Mouse (Mus musculus) CH12.LX (cell line): ENCODE results near the gene Ppm1j. TPM values are rescaled to one million over a fixed set of nuclear protein-coding genes. Genes with fewer than 3 reads are reported as not detected.
"Not testable (repeated sequence)": the region's sequence is repeated elsewhere in the genome, so short reads cannot be mapped to it uniquely, and the experiment has no call there.

Source experiments
- DNase-seq: peaks from one replicate; pipeline ENCODE4 v3.0.0-alpha.2; 2013; ENCODE audit errors: extremely low read depth
- H3K27ac ChIP-seq: 2 replicates; pipeline ENCODE4 v1.5.1; 2012; ENCODE audit warnings: low read depth, mild to moderate bottlenecking, control low read depth, moderate library complexity; ENCODE audit not compliant: insufficient read depth
- H3K27me3 ChIP-seq: replicated peaks from 2 replicates; pipeline ENCODE3; 2012; ENCODE audit warnings: inconsistent platforms
- H3K36me3 ChIP-seq, 2 experiments: replicated peaks in 1 of 2; 2 replicates each; pipeline versions ENCODE3 to v1.6.1; 2012; ENCODE audit warnings: inconsistent platforms in 1 of 2, low read length in 1 of 2, mild to moderate bottlenecking in 1 of 2, mixed read lengths in 1 of 2, moderate library complexity in 1 of 2; ENCODE audit not compliant: control insufficient read depth in 1 of 2, insufficient read depth in 1 of 2
- H3K4me1 ChIP-seq, 2 experiments: 2 replicates each; pipeline ENCODE4 v1.6.1; 2012; ENCODE audit warnings: inconsistent platforms in 1 of 2, moderate library complexity in 1 of 2; ENCODE audit not compliant: insufficient read depth in 2 of 2, control insufficient read depth in 1 of 2
- H3K4me2 ChIP-seq: 2 replicates; pipeline ENCODE4 v1.6.1; 2012; ENCODE audit warnings: low read depth, mild to moderate bottlenecking, control low read depth; ENCODE audit not compliant: poor library complexity, insufficient read depth, severe bottlenecking
- H3K4me3 ChIP-seq, 3 experiments: fragments of 150-350 bp in 1 of 3; sonication (generic) in 1 of 3; replicated peaks in 1 of 3; 2 replicates each; pipeline versions ENCODE3 to v1.5.1; 2011 to 2012; ENCODE audit warnings: low read depth in 2 of 3, low read length in 2 of 3, mild to moderate bottlenecking in 2 of 3, moderate library complexity in 2 of 3, control low read depth in 1 of 3, improper control_type of control experiment in 1 of 3, inconsistent platforms in 1 of 3, mixed read lengths in 1 of 3; ENCODE audit not compliant: poor library complexity in 1 of 3
- H3K79me2 ChIP-seq: replicated peaks from 2 replicates; pipeline ENCODE4 v1.6.1; 2012; ENCODE audit warnings: mild to moderate bottlenecking, moderate library complexity; ENCODE audit not compliant: control insufficient read depth, poor library complexity, insufficient read depth, severe bottlenecking; ENCODE audit errors: extremely low read depth
- H3K9ac ChIP-seq: 2 replicates; pipeline ENCODE4 v1.6.1; 2012; ENCODE audit warnings: low read depth, mild to moderate bottlenecking, control low read depth, moderate library complexity; ENCODE audit not compliant: insufficient read depth
- H3K9me3 ChIP-seq: replicated peaks from 2 replicates; pipeline ENCODE3; 2012; ENCODE audit warnings: low read length, inconsistent platforms, mixed read lengths
- BHLHE40 ChIP-seq: IDR thresholded peaks from 2 replicates; pipeline ENCODE4 v1.6.1; 2011; ENCODE audit warnings: mild to moderate bottlenecking, low read depth, low read length, improper control_type of control experiment
- CHD1 ChIP-seq: IDR thresholded peaks from 2 replicates; pipeline ENCODE4 v1.6.1; 2012; ENCODE audit warnings: low read depth, low read length, improper control_type of control experiment, inconsistent platforms
- CTCF ChIP-seq, 2 experiments: IDR thresholded peaks in 1 of 2; conservative IDR thresholded peaks in 1 of 2; 2 replicates each; pipeline ENCODE4 v1.5.1; 2011 to 2012; ENCODE audit warnings: low read depth in 2 of 2, low read length in 2 of 2, improper control_type of control experiment in 1 of 2, inconsistent platforms in 1 of 2, mild to moderate bottlenecking in 1 of 2, moderate library complexity in 1 of 2
- IRF4 ChIP-seq: IDR thresholded peaks from 2 replicates; pipeline ENCODE4 v1.6.1; 2014; ENCODE audit warnings: low read depth, mild to moderate bottlenecking, inconsistent platforms, low read length, improper control_type of control experiment
- MAX ChIP-seq: IDR thresholded peaks from 2 replicates; pipeline ENCODE4 v1.6.1; 2011; ENCODE audit warnings: low read length, improper control_type of control experiment
- MEF2A ChIP-seq: IDR thresholded peaks from 2 replicates; pipeline ENCODE4 v1.6.1; 2014; ENCODE audit warnings: low read depth, mild to moderate bottlenecking, inconsistent platforms, low read length, improper control_type of control experiment, borderline replicate concordance
- MYC ChIP-seq: IDR thresholded peaks from 2 replicates; pipeline ENCODE4 v1.6.1; 2011; ENCODE audit warnings: low read depth, mild to moderate bottlenecking, improper control_type of control experiment, low read length
- PAX5 ChIP-seq: IDR thresholded peaks from 2 replicates; pipeline ENCODE4 v1.6.1; 2012; ENCODE audit warnings: low read length, inconsistent platforms, mixed read lengths
- RAD21 ChIP-seq: IDR thresholded peaks from 2 replicates; pipeline ENCODE4 v1.6.1; 2011; ENCODE audit warnings: low read depth, mild to moderate bottlenecking, low read length, improper control_type of control experiment, moderate library complexity
- SIN3A ChIP-seq: IDR thresholded peaks from 2 replicates; pipeline ENCODE4 v1.6.1; 2012; ENCODE audit warnings: low read length, improper control_type of control experiment, inconsistent platforms
- SMC3 ChIP-seq: IDR thresholded peaks from 2 replicates; pipeline ENCODE4 v1.6.1; 2011; ENCODE audit warnings: low read depth, low read length, improper control_type of control experiment
- TBP ChIP-seq: conservative IDR thresholded peaks from 2 replicates; pipeline ENCODE4 v1.6.1; 2011; ENCODE audit warnings: low read depth, low read length, improper control_type of control experiment
- TCF12 ChIP-seq: IDR thresholded peaks from 2 replicates; pipeline ENCODE4 v1.6.1; 2014; ENCODE audit warnings: low read depth, mild to moderate bottlenecking, inconsistent platforms, low read length, improper control_type of control experiment
- USF1 ChIP-seq: IDR thresholded peaks from 2 replicates; pipeline ENCODE4 v1.6.1; 2014; ENCODE audit warnings: low read depth, mild to moderate bottlenecking, inconsistent platforms, low read length, improper control_type of control experiment
- ZC3H11A ChIP-seq: IDR thresholded peaks from 2 replicates; pipeline ENCODE4 v1.6.1; 2012; ENCODE audit warnings: low read depth, mild to moderate bottlenecking, inconsistent platforms, low read length, improper control_type of control experiment
- dilution Hi-C: fragments of 300-500 bp; cut with MboI; formaldehyde crosslinking; loops from 2 replicates; pipeline ENCODE4 v1.14.3; 2020; ENCODE audit warnings: low sequenced_read_pairs; ENCODE audit not compliant: extremely low pct_unique_long_range_greater_than_20kb, extremely low pct_ligation_motif_present
- in situ Hi-C: fragments of 300-500 bp; cut with MboI; formaldehyde crosslinking; loops from 3 replicates; pipeline ENCODE4 v1.14.3; 2019; ENCODE audit warnings: low sequenced_read_pairs, low pct_ligation_motif_present, low pct_unique_long_range_greater_than_20kb, mixed read lengths
- polyA plus RNA-seq: library from polyadenylated mRNA; unstranded; fragments of >175 nt; gene quantifications from 2 replicates; pipeline ENCODE4 v1.2.1, GENCODE M21; 2012; ENCODE audit warnings: low read depth; ENCODE audit not compliant: insufficient read length
- total RNA-seq, 2 experiments: library from RNA; depleted of rRNA; stranded (reverse); fragments of 300-350 nt in 1 of 2; fragments of >200 nt in 1 of 2; gene quantifications; 2 replicates each; pipeline ENCODE4 v1.2.3; 2012 to 2014

Ppm1j gene
- total and polyA plus RNA-seq, 3 experiments = 2.1 to 6.5 (median 6.4) TPM

DNA sequence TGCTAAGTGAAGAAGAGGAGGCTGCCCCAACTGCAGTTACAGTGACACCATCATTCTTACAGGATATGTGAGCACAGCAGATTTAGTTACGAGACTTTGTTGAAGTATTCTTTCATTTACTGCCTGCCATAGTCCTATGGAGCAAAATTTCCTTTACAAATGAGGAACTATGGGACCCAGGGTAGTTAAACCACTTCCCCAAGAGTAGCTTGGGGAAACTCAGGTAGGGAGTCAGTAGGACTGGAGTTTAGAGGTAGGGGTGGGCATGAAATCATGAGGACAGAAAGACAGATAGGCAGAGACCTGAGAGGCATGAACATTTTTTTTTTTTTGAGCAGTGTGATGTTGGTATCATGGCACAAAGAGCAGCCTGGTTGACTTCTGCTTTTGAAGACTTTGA is 37.0 kb upstream of the Ppm1j start:
- in situ Hi-C loops (no loop called here), dilution Hi-C loops (no loop called here)
- no peak overlapping the region for H3K4me3 ChIP-seq
- no peaks in the 10 kb centered on the region for H3K79me2 ChIP-seq
- no peak for TF ChIP-seq RAD21
- no peak for TF ChIP-seq IRF4
- no peak for TF ChIP-seq PAX5
- no peak for TF ChIP-seq MEF2A
- TF ChIP-seq MYC = no peak
- no peak for TF ChIP-seq BHLHE40
- no peak for TF ChIP-seq TBP
- no peak for TF ChIP-seq USF1
- TF ChIP-seq CHD1 = no peak
- no peak for TF ChIP-seq TCF12
- no peak for TF ChIP-seq SMC3
- TF ChIP-seq MAX = no peak
- no peak for TF ChIP-seq ZC3H11A
- DNase-seq = no peak
- no peak overlapping the region for H3K9ac ChIP-seq
- H3K27me3 ChIP-seq = peaks cover 6% of the 10 kb centered on the region
- 0 out of 4 replicates have a peak, but pooled peaks cover 0 to 2% of the 10 kb centered on the region in 2 experiments for H3K4me1 ChIP-seq
- H3K4me2 ChIP-seq = no peak overlapping the region
- H3K36me3 ChIP-seq = no peaks in the 10 kb centered on the region
- H3K9me3 ChIP-seq = peaks cover 2% of the 10 kb centered on the region
- no peak overlapping the region for H3K27ac ChIP-seq

DNA sequence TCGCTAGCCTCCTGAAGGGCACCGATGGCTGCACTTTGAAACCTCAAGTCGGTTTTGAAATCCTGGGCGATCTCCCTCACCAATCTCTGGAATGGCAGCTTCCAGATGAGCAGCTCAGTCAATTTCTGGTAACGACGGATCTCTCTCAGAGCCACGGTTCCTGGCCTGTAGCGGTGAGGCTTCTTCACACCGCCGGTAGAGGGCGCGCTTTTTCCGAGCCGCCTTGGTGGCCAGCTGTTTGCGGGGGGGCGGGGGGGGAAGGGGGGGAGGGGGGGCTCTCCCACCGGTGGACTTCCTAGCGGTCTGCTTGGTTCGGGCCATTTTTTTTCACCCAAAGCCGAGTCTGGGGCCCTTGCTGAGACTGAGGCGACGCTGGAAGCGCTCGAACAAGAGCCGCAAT is 28.0 kb upstream of the Ppm1j start:
- H3K4me2 ChIP-seq, H3K9me3 ChIP-seq, H3K79me2 ChIP-seq, DNase-seq, H3K4me1 ChIP-seq, H3K27ac ChIP-seq, H3K4me3 ChIP-seq, dilution Hi-C loops, H3K9ac ChIP-seq, H3K27me3 ChIP-seq, H3K36me3 ChIP-seq, in situ Hi-C loops: not testable (repeated sequence)

DNA sequence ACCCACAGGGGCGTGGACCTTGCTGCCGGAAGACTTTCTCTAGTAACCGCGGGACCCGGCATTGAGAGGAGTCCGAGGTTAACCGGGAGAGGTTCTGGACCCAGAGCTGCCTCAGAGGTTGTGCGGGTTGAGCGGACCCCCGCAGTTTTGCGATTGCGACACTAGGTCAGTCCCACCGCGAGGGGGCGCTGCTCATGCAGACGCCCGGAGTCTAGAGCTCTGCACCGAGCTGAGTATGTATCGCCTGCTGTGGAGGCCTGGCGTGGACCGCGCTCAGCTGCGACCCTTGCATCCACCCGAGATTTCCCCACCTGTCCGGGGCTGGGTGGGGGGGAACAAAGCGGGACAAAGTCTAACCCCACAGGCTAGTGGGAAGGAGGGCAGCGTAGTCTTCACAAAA is 22.4 kb upstream of the Ppm1j start:
- Histone ChIP-seq H3K4me1 (peaks cover 5 to 12% of the 10 kb centered on the region in 2 experiments), H3K27me3 (no peaks in the 10 kb centered on the region), H3K4me3 (no peak overlapping the region), H3K9me3 (no peaks in the 10 kb centered on the region), H3K27ac (no peak overlapping the region), H3K79me2 (no peaks in the 10 kb centered on the region), H3K36me3 (no peaks in the 10 kb centered on the region), H3K4me2 (peak overlapping the region; percentile 30), H3K9ac (peak overlapping the region; percentile 39)
- dilution Hi-C loops = no loop called here
- in situ Hi-C loops = no loop called here
- TF ChIP-seq TCF12 (peak; percentile 10; the same call in 1 of the 2 replicates), SMC3 (peak; percentile 53), CTCF (conservative IDR thresholded peaks at IDR 0.05 in 1 of 2, IDR thresholded peaks at IDR 0.05 in 1 of 2; ENCODE audit: low read depth in 2 of 2, low read length in 2 of 2) (peak; percentile 11 to 74; a peak in 3 of 4 replicates), SIN3A (no peak), RAD21 (peak; percentile 16)
- DNase-seq = no peak
